Comparison of ENCODE assay signal across 20 mouse cellular contexts in genomic region chr2:117124839-117125238, GRCm38 (mm10). TPM values are rescaled to one million over a fixed set of nuclear protein-coding genes. Genes with fewer than 3 reads are reported as not detected.
A peak's percentile ranks its signal among the peaks of the same experiment; 100 is the strongest.
DNase-seq lines count a peak whose midpoint lies in the region; ATAC-seq and TF ChIP-seq lines count a peak whose summit lies in the region.
"Had no signal": no experiment of that assay in that cellular context is flagged by ENCODE, and none has a peak within 500 bp of the region (broad histone marks: within the 10 kb centered on the region; RNA-seq: fewer than 3 reads in every experiment).

No protein-coding gene starts in this region.

- no peak for ATAC-seq in midbrain, embryonic 13.5 days
- ATAC-seq in midbrain, postnatal 0 days (ENCODE audit: low FRiP score) = no peak
- ATAC-seq: intestine, postnatal 0 days had no signal

- H3K27me3 ChIP-seq in midbrain, embryonic 10.5 days (ENCODE audit: low read depth, poor library complexity, severe bottlenecking) = no peaks in the 10 kb centered on the region
- no peaks in the 10 kb centered on the region for H3K27me3 ChIP-seq in midbrain, embryonic 13.5 days
- H3K27me3 ChIP-seq in midbrain, postnatal 0 days (ENCODE audit: insufficient read depth, low read length) = no peaks in the 10 kb centered on the region
- H3K27me3 ChIP-seq: limb, embryonic 15.5 days had no signal

- peak overlapping the region; percentile 96; the same call in 1 of the 2 replicates for H3K4me3 ChIP-seq in midbrain, embryonic 10.5 days
- no peak overlapping the region for H3K4me3 ChIP-seq in midbrain, embryonic 13.5 days (replicated peaks)
- H3K4me3 ChIP-seq in cortical plate, adult 2 months (ENCODE audit: insufficient read depth, low read length) = peak overlapping the region; percentile 7; the same call in 1 of the 2 replicates
- no peak overlapping the region for H3K4me3 ChIP-seq in midbrain, postnatal 0 days (ENCODE audit: low read depth, low read length)
- H3K4me3 ChIP-seq: heart, embryonic 10.5 days; limb, embryonic 15.5 days had no signal

- peak; percentile 55 for DNase-seq in heart, adult 11 months
- DNase-seq in heart, adult 9 months (ENCODE audit: low spot score in 2 of 2) = no peak
- no peak for DNase-seq in midbrain, embryonic 10.5 days (ENCODE audit: low spot score)
- DNase-seq in midbrain, postnatal 0 days (ENCODE audit: low spot score) = no peak
- DNase-seq in yolk sac, embryonic 10.5 days (ENCODE audit: low spot score) = no peak
- no peak for DNase-seq in thymus, postnatal 10 days (ENCODE audit: low spot score in 2 of 2)
- DNase-seq: adrenal gland, adult 8-10 months; cerebellum, adult 18-20 months; gastrocnemius, postnatal 10 days; heart, postnatal 36 days; kidney, postnatal 36 days; layer of hippocampus, postnatal 36 days; lung, adult 18-20 months; thymus, postnatal 4 days had no signal

- 85% methylated on average over 2 of the region's 2 CpGs for WGBS in midbrain, embryonic 10.5 days
- WGBS in midbrain, embryonic 13.5 days = 83% methylated on average over 2 of the region's 2 CpGs
- WGBS in midbrain, postnatal 0 days = 81% methylated on average over 2 of the region's 2 CpGs

- H3K9me3 ChIP-seq in midbrain, embryonic 10.5 days (replicated peaks) = no peaks in the 10 kb centered on the region
- H3K9me3 ChIP-seq in midbrain, embryonic 13.5 days = no peaks in the 10 kb centered on the region
- H3K9me3 ChIP-seq in midbrain, postnatal 0 days (ENCODE audit: low read length) = no peaks in the 10 kb centered on the region
- H3K9me3 ChIP-seq: heart, embryonic 10.5 days; limb, embryonic 15.5 days had no signal

- no peak overlapping the region for H3K9ac ChIP-seq in midbrain, embryonic 13.5 days (replicated peaks)
- no peak overlapping the region for H3K9ac ChIP-seq in midbrain, postnatal 0 days (replicated peaks; ENCODE audit: low read length, poor library complexity, severe bottlenecking)
- H3K9ac ChIP-seq: limb, embryonic 15.5 days had no signal

- no peak for TF ChIP-seq CTCF in cortical plate, adult 2 months (IDR thresholded peaks at IDR 0.05; ENCODE audit: extremely low read depth, insufficient read depth, low read length)
- no peak for TF ChIP-seq CTCF in midbrain, postnatal 0 days (IDR thresholded peaks at IDR 0.05)

- peaks cover 14% of the 10 kb centered on the region for H3K36me3 ChIP-seq in midbrain, embryonic 10.5 days
- H3K36me3 ChIP-seq in midbrain, embryonic 13.5 days = no peaks in the 10 kb centered on the region
- H3K36me3 ChIP-seq in midbrain, postnatal 0 days (ENCODE audit: insufficient read depth, low read length) = no peaks in the 10 kb centered on the region
- H3K36me3 ChIP-seq: heart, embryonic 10.5 days; limb, embryonic 15.5 days had no signal

- H3K4me2 ChIP-seq in midbrain, embryonic 13.5 days (replicated peaks) = no peak overlapping the region
- peak overlapping the region; percentile 28; the same call in 1 of the 2 replicates for H3K4me2 ChIP-seq in midbrain, postnatal 0 days (ENCODE audit: low read depth, low read length, poor library complexity, severe bottlenecking)
- H3K4me2 ChIP-seq: limb, embryonic 15.5 days had no signal

- no peak overlapping the region for H3K27ac ChIP-seq in midbrain, embryonic 10.5 days (replicated peaks)
- no peak overlapping the region for H3K27ac ChIP-seq in midbrain, embryonic 13.5 days
- H3K27ac ChIP-seq in cortical plate, adult 2 months (ENCODE audit: insufficient read depth, low read length) = no peak overlapping the region
- H3K27ac ChIP-seq in midbrain, postnatal 0 days (ENCODE audit: low read depth, low read length) = no peak overlapping the region
- H3K27ac ChIP-seq: heart, embryonic 10.5 days; limb, embryonic 15.5 days; macrophage had no signal

- peaks cover 22% of the 10 kb centered on the region for H3K4me1 ChIP-seq in midbrain, embryonic 10.5 days
- H3K4me1 ChIP-seq in midbrain, embryonic 13.5 days (replicated peaks) = peaks cover 23% of the 10 kb centered on the region
- peaks cover 2% of the 10 kb centered on the region; the same call in 1 of the 2 replicates for H3K4me1 ChIP-seq in cortical plate, adult 2 months (ENCODE audit: control insufficient read depth, insufficient read depth, low read length)
- no peaks in the 10 kb centered on the region; the same call in 1 of the 2 replicates for H3K4me1 ChIP-seq in midbrain, postnatal 0 days (ENCODE audit: insufficient read depth, low read length)

- no peak for TF ChIP-seq POLR2A in cortical plate, adult 2 months (IDR thresholded peaks at IDR 0.05; ENCODE audit: extremely low read depth, insufficient read depth, low read length)

RNA-seq across cellular contexts. Expression of gene Spred1, which starts 3.7 kb away (rescaled TPM):
- 7.2 and 8.5 TPM in 2 replicates for polyA plus RNA-seq in midbrain, embryonic 10.5 days (2016; fragmentation: Nextera tagmentation; extraction: Ambion mirVana)
- polyA plus RNA-seq in midbrain, embryonic 13.5 days (2015; fragmentation: Nextera tagmentation; extraction: Ambion mirVana) = 7.4 and 7.9 TPM in 2 replicates
- 49.6 and 53.5 TPM in 2 replicates for polyA plus RNA-seq in cortical plate, adult 2 months (2012; rRNA removed)
- 46.7 and 59.3 TPM in 2 replicates for total RNA-seq in midbrain, postnatal 0 days (2014; rRNA removed)
- polyA plus RNA-seq in midbrain, postnatal 0 days (2015; fragmentation: Nextera tagmentation; extraction: Ambion mirVana) = 10.7 and 12.9 TPM in 2 replicates

Comparison
In these comparisons a context has a peak if more than half of its experiments do, and no peak if none do; other contexts are left out.
1. H3K4me3 ChIP-seq: peak in midbrain, embryonic 10.5 days (single experiment) and cortical plate, adult 2 months (single experiment); none in midbrain, embryonic 13.5 days (single experiment) and midbrain, postnatal 0 days (single experiment).